Mouse (Mus musculus): ENCODE measurements around the gene Prkci.

The Prkci gene

GRCm38 (mm10) chr3:31089956-31090355, 94.4 kb downstream of the Prkci start:
- no peak for DNase-seq

- peak; percentile 61 for DNase-seq
Measured at GRCm38 (mm10) chr3:31093196-31093595, 97.6 kb downstream of the Prkci start.

GRCm38 (mm10) chr3:31093627-31094351, 98.2 kb downstream of the Prkci start:
- peak; percentile 80 for DNase-seq

- DNase-seq: peak; percentile 95
Measured at GRCm38 (mm10) chr3:31094531-31095178, 99.1 kb downstream of the Prkci start, which contains the start of gene Skil. Gene Skil, plus strand, starts transcription at chr3:31095058.

GRCm38 (mm10) chr3:31095179-31095490, 99.6 kb downstream of the Prkci start:
- no peak for DNase-seq

GRCm38 (mm10) chr3:31095491-31096154, 100.1 kb downstream of the Prkci start:
- peak; percentile 73 for DNase-seq

- DNase-seq: no peak
Measured at GRCm38 (mm10) chr3:31096155-31097101, 100.9 kb downstream of the Prkci start.

- DNase-seq: no peak
Measured at GRCm38 (mm10) chr3:31097102-31097720, 101.7 kb downstream of the Prkci start.

- DNase-seq: no peak
Measured at GRCm38 (mm10) chr3:31097976-31098375, 102.4 kb downstream of the Prkci start.

GRCm38 (mm10) chr3:31098556-31098955, 103.0 kb downstream of the Prkci start:
- DNase-seq: no peak

GRCm38 (mm10) chr3:31100026-31100425, 104.5 kb downstream of the Prkci start:
- no peak for DNase-seq

GRCm38 (mm10) chr3:31100802-31101201, 105.3 kb downstream of the Prkci start:
- no peak for DNase-seq
